Mouse (Mus musculus) embryonic facial prominence, embryonic 12.5 days (tissue): ENCODE results near the gene Gpr68. TPM values are rescaled to one million over a fixed set of nuclear protein-coding genes. Genes with fewer than 3 reads are reported as not detected.

ENCODE experiments used
- ATAC-seq: fragments of 200-750 bp; cut with Nextera tagmentation; 2 replicates; pipeline ENCODE4 v1.8.0; 2017; ENCODE audit not compliant: insufficient number of reproducible peaks, insufficient read depth, low FRiP score, low TSS enrichment
- H3K27ac ChIP-seq: fragments of 300-500 bp; sonication (generic); 2 replicates; pipeline ENCODE4 v1.5.1; 2016; ENCODE audit warnings: mild to moderate bottlenecking
- H3K27me3 ChIP-seq: fragments of 300-500 bp; sonication (generic); 2 replicates; pipeline ENCODE4 v1.6.1; 2016; ENCODE audit warnings: mild to moderate bottlenecking, moderate library complexity
- H3K36me3 ChIP-seq: fragments of 300-500 bp; sonication (generic); 2 replicates; pipeline ENCODE4 v1.6.1; 2016; ENCODE audit warnings: mild to moderate bottlenecking
- H3K4me1 ChIP-seq: fragments of 300-500 bp; sonication (generic); 2 replicates; pipeline ENCODE4 v1.6.1; 2016
- H3K4me2 ChIP-seq: fragments of 300-500 bp; sonication (generic); replicated peaks from 2 replicates; pipeline ENCODE4 v1.6.1; 2016; ENCODE audit warnings: mild to moderate bottlenecking, moderate library complexity
- H3K4me3 ChIP-seq: fragments of 300-500 bp; sonication (generic); 2 replicates; pipeline ENCODE4 v1.5.1; 2016; ENCODE audit warnings: mild to moderate bottlenecking
- H3K9ac ChIP-seq: fragments of 300-500 bp; sonication (generic); 2 replicates; pipeline ENCODE4 v1.6.1; 2016; ENCODE audit warnings: mild to moderate bottlenecking, moderate library complexity
- H3K9me3 ChIP-seq: fragments of 300-500 bp; sonication (generic); 2 replicates; pipeline ENCODE4 v1.6.1; 2016; ENCODE audit warnings: mild to moderate bottlenecking, moderate library complexity
- WGBS: fragments of 180-500 bp; shearing (Covaris S2); methylation state at CpG from one replicate; pipeline ENCODE4 v1.1.7; 2016; 5-methylcytosine and 5-hydroxymethylcytosine counted together
- polyA plus RNA-seq: library from polyadenylated mRNA; unstranded; fragments of >200 nt; fragmentation: Nextera tagmentation; extraction: Ambion mirVana; gene quantifications from 2 replicates; pipeline ENCODE4 v1.2.1, GENCODE M21; 2016

Gpr68 gene
- polyA plus RNA-seq, 1 experiment from 2014 or later: 0.06 TPM

GRCm38 (mm10) chr12:100941361-100941760 is 33.4 kb upstream of the Gpr68 start:
- ATAC-seq: no peak
- H3K27ac ChIP-seq: no peak overlapping the region
- no peak overlapping the region for H3K4me3 ChIP-seq
- peaks cover 6% of the 10 kb centered on the region; the same call in 1 of the 2 replicates for H3K4me1 ChIP-seq
- H3K9ac ChIP-seq: no peak overlapping the region
- no peak overlapping the region for H3K4me2 ChIP-seq
- peaks cover 4% of the 10 kb centered on the region; the same call in 1 of the 2 replicates for H3K36me3 ChIP-seq
- no peaks in the 10 kb centered on the region for H3K27me3 ChIP-seq
- no peaks in the 10 kb centered on the region for H3K9me3 ChIP-seq
- 80% methylated on average over 3 of the region's 3 CpGs for WGBS

GRCm38 (mm10) chr12:100937441-100938360 is 29.7 kb upstream of the Gpr68 start:
- H3K36me3 ChIP-seq: no peaks in the 10 kb centered on the region; the same call in 1 of the 2 replicates
- whole genome bisulfite sequencing: 74% methylated on average over 21 of the region's 21 CpGs

GRCm38 (mm10) chr12:100936737-100937136 is 28.7 kb upstream of the Gpr68 start:
- Histone ChIP-seq H3K9me3 (no peaks in the 10 kb centered on the region), H3K4me3 (no peak overlapping the region), H3K36me3 (no peaks in the 10 kb centered on the region), H3K4me1 (peaks cover 6% of the 10 kb centered on the region; the same call in 1 of the 2 replicates), H3K27me3 (no peaks in the 10 kb centered on the region), H3K4me2 (no peak overlapping the region), H3K9ac (no peak overlapping the region), H3K27ac (no peak overlapping the region)
- 85% methylated on average over 4 of the region's 4 CpGs for WGBS
- ATAC-seq: no peak

More at GRCm38 (mm10) chr12:100937441-100938360, 29.7 kb upstream of the Gpr68 start:
- Histone ChIP-seq H3K27me3 (no peaks in the 10 kb centered on the region), H3K4me1 (peaks cover 6% of the 10 kb centered on the region; the same call in 1 of the 2 replicates), H3K9ac (no peak overlapping the region), H3K4me3 (no peak overlapping the region), H3K9me3 (no peaks in the 10 kb centered on the region), H3K4me2 (no peak overlapping the region), H3K27ac (peak overlapping the region; percentile 57)
- no peak for ATAC-seq

DNA sequence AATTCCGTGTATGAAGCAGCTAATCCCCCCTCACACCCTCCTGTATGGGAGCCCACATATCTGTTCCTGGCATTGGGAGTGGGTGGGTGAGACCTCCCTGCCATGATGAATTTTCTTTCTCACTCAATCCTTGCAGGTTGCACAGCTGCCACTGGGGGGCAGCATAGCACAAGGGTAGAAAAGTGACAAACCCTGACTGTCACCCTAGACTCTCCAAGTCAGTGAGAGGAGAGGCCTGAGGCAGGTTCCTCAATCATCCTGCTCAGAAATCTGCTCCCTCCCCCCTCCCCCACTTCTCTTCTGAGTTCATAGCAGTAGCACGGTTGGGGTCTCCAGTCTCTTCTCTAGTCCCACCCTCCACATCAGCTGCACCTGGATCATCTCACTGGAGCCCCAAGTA is 28.1 kb upstream of the Gpr68 start:
- Histone ChIP-seq H3K36me3 (no peaks in the 10 kb centered on the region), H3K9me3 (no peaks in the 10 kb centered on the region), H3K4me1 (peaks cover 6% of the 10 kb centered on the region; the same call in 1 of the 2 replicates), H3K27me3 (no peaks in the 10 kb centered on the region), H3K4me2 (no peak overlapping the region), H3K9ac (no peak overlapping the region), H3K27ac (no peak overlapping the region), H3K4me3 (no peak overlapping the region)
- WGBS: 10% methylated on average over 2 of the region's 2 CpGs
- ATAC-seq: peak; percentile 36; the same call in 1 of the 2 replicates

DNA sequence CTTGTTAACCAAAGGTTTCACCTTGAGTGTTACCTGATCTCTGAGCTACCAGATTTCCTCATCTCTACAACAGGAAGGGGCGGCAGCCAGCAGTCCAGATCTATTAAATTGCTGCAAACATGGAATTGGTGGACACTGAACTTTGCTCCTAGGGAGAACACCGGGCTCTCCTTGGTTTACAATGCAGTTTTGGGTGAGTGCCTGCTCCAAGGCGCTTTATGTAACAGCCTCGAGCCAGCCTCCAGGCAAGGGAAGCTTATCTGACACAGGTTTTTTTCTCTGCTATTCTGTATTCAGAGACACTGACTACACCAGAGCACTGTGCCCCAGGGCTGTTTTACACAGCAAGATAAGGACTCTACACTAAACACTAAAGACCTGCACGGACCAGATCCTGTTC is 26.8 kb upstream of the Gpr68 start:
- 73% methylated on average over 5 of the region's 5 CpGs for WGBS
- ATAC-seq: no peak
- Histone ChIP-seq H3K36me3 (no peaks in the 10 kb centered on the region), H3K27me3 (no peaks in the 10 kb centered on the region), H3K4me2 (no peak overlapping the region), H3K4me3 (no peak overlapping the region), H3K9me3 (no peaks in the 10 kb centered on the region), H3K4me1 (peaks cover 6% of the 10 kb centered on the region; the same call in 1 of the 2 replicates), H3K27ac (no peak overlapping the region), H3K9ac (no peak overlapping the region)

GRCm38 (mm10) chr12:100931653-100932052 is 23.7 kb upstream of the Gpr68 start:
- no peak for ATAC-seq
- H3K36me3 ChIP-seq: no peaks in the 10 kb centered on the region
- H3K4me3 ChIP-seq: no peak overlapping the region
- WGBS: 97% methylated on average over 14 of the region's 14 CpGs
- H3K27ac ChIP-seq: no peak overlapping the region
- H3K4me1 ChIP-seq: no peaks in the 10 kb centered on the region
- H3K4me2 ChIP-seq: no peak overlapping the region
- H3K9me3 ChIP-seq: no peaks in the 10 kb centered on the region
- H3K9ac ChIP-seq: no peak overlapping the region
- H3K27me3 ChIP-seq: no peaks in the 10 kb centered on the region

DNA sequence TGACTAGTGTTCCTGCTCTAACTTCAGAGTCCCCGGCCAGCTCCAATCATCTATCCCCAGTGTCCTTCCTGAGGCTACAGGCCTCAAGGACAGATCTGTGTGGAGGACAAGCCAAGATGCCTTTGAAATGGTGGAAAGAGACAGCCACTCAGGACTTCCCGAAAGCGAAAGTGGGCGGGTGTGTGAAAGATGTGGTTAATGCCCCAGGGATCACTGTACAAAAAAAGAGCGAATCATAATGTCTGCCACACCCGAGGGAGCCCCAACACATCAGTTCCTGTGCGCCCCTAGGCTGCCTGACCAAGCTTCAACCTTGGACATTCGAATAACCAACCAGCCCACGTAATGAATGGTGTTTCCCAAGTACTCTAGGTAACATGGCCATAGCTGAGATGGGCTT is 20.3 kb upstream of the Gpr68 start:
- no peak overlapping the region for H3K4me3 ChIP-seq
- no peaks in the 10 kb centered on the region for H3K9me3 ChIP-seq
- H3K27me3 ChIP-seq: no peaks in the 10 kb centered on the region
- 93% methylated on average over 9 of the region's 9 CpGs for WGBS
- H3K4me2 ChIP-seq: no peak overlapping the region
- no peak overlapping the region for H3K27ac ChIP-seq
- no peak for ATAC-seq
- H3K36me3 ChIP-seq: no peaks in the 10 kb centered on the region
- no peak overlapping the region for H3K9ac ChIP-seq
- H3K4me1 ChIP-seq: no peaks in the 10 kb centered on the region

GRCm38 (mm10) chr12:100925644-100926619 is 17.9 kb upstream of the Gpr68 start:
- WGBS: 71% methylated on average over 14 of the region's 14 CpGs
- no peaks in the 10 kb centered on the region for H3K36me3 ChIP-seq

DNA sequence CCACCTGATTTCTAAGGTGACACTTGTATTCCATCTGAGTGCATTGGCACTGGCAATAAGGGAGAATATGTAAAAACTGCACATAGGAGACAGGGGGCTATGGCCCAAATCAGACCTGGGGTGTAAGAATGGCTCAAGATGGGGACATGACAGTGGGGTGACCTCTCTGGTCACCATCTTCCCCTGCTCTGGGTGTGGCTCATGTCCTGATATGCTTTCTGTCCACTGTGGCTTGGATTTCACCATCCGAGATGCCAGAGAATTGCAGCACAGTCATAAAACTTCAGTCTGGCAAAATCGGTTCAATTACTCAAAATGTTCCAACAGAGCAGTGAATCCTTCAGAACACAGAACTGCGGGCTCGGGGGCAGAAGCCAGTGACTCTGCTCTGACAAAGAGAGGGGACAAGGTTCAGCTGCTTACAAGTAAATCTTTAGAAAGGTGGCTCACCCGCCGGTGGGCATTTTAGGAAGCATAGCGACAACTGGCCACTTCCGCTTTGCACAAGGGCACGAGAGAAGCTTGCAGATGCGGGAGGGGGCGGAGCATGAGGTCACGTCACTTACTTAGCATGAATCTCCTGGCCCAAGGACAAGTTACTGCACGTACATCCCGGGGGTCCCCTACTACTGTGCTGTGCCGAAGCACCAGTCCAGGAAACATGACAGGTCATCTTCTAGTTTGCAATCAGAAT is 16.8 kb upstream of the Gpr68 start:
- 86% methylated on average over 15 of the region's 15 CpGs for WGBS
- no peak overlapping the region for H3K27ac ChIP-seq
- H3K36me3 ChIP-seq: no peaks in the 10 kb centered on the region
- H3K9me3 ChIP-seq: no peaks in the 10 kb centered on the region
- no peak overlapping the region for H3K9ac ChIP-seq
- H3K27me3 ChIP-seq: no peaks in the 10 kb centered on the region
- ATAC-seq: no peak
- H3K4me3 ChIP-seq: no peak overlapping the region
- H3K4me1 ChIP-seq: no peaks in the 10 kb centered on the region
- no peak overlapping the region for H3K4me2 ChIP-seq

More at GRCm38 (mm10) chr12:100925644-100926619, 17.9 kb upstream of the Gpr68 start:
- no peak overlapping the region for H3K4me3 ChIP-seq
- H3K9ac ChIP-seq: no peak overlapping the region
- H3K9me3 ChIP-seq: no peaks in the 10 kb centered on the region
- no peaks in the 10 kb centered on the region for H3K4me1 ChIP-seq
- H3K4me2 ChIP-seq: no peak overlapping the region
- no peak; the same call in 1 of the 2 replicates for ATAC-seq
- H3K27ac ChIP-seq: no peak overlapping the region
- H3K27me3 ChIP-seq: no peaks in the 10 kb centered on the region

- Histone ChIP-seq H3K4me3 (no peak overlapping the region), H3K4me1 (0 out of 2 replicates have a peak, but pooled peaks cover 5% of the 10 kb centered on the region), H3K4me2 (no peak overlapping the region), H3K36me3 (peaks cover 5% of the 10 kb centered on the region; the same call in 1 of the 2 replicates), H3K9ac (no peak overlapping the region), H3K27ac (no peak overlapping the region), H3K9me3 (no peaks in the 10 kb centered on the region), H3K27me3 (peaks cover 21% of the 10 kb centered on the region)
- 86% methylated on average over 12 of the region's 12 CpGs for WGBS
- no peak for ATAC-seq
Measured at GRCm38 (mm10) chr12:100910731-100911130, 2.7 kb upstream of the Gpr68 start.

GRCm38 (mm10) chr12:100909765-100910164 is 1.8 kb upstream of the Gpr68 start:
- H3K9me3 ChIP-seq: no peaks in the 10 kb centered on the region
- no peak overlapping the region for H3K4me3 ChIP-seq
- no peak overlapping the region for H3K27ac ChIP-seq
- no peak for ATAC-seq
- H3K9ac ChIP-seq: no peak overlapping the region
- H3K4me1 ChIP-seq: 0 out of 2 replicates have a peak, but pooled peaks cover 5% of the 10 kb centered on the region
- no peak overlapping the region for H3K4me2 ChIP-seq
- WGBS: 73% methylated on average over 6 of the region's 6 CpGs
- peaks cover 21% of the 10 kb centered on the region for H3K27me3 ChIP-seq
- peaks cover 5% of the 10 kb centered on the region; the same call in 1 of the 2 replicates for H3K36me3 ChIP-seq
